Mouse (Mus musculus): ENCODE measurements at regions not wholly inside any gene's neighbourhood (a gene's known extent, or its start where the extent isn't known, plus 50 kb on each side); places are given as distances from the start of the nearest gene placed in this dataset.

DNA sequence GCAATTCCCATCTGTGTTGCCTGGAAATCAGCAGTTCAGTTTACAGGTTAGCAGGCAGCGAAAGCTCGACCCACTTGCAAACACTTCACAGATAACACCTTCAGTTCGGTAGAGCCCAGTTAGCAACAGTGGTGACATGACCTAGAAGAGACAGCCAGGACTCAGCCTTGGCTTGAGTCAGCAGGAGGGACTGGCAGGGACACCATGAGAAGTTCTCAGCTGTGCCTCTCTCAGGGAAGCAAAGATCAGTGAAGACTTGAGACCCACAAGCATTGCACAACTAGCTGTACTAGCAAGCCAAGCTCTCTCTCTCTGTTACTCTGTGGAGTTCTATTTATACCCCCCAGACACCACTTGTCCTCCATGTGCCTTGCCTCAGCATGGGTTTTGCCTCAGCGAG is 161.6 kb upstream of the Gk2 start:
- Histone ChIP-seq H3K4me2 (ENCODE audit: low read depth, low read length) (no peak overlapping the region), H3K27me3 (ENCODE audit: insufficient read depth, low read length) (no peaks in the 10 kb centered on the region), H3K4me1 (ENCODE audit: insufficient read depth) (no peaks in the 10 kb centered on the region), H3K9me3 (ENCODE audit: low read length) (no peaks in the 10 kb centered on the region), H3K4me3 (ENCODE audit: low read depth, low read length) (no peak overlapping the region), H3K27ac (ENCODE audit: low read depth) (no peak overlapping the region), H3K9ac (replicated peaks) (no peak overlapping the region), H3K36me3 (replicated peaks; ENCODE audit: insufficient read depth, low read length) (no peaks in the 10 kb centered on the region)
- 68% methylated on average over 4 of the region's 4 CpGs for WGBS (ENCODE audit: insufficient replicate concordance)
- no peak for DNase-seq
- ATAC-seq: no peak
- no peak for TF ChIP-seq CTCF (IDR thresholded peaks at IDR 0.05; ENCODE audit: low read depth)
- no peak for TF ChIP-seq EP300 (IDR thresholded peaks at IDR 0.05; ENCODE audit: low read depth)

DNA sequence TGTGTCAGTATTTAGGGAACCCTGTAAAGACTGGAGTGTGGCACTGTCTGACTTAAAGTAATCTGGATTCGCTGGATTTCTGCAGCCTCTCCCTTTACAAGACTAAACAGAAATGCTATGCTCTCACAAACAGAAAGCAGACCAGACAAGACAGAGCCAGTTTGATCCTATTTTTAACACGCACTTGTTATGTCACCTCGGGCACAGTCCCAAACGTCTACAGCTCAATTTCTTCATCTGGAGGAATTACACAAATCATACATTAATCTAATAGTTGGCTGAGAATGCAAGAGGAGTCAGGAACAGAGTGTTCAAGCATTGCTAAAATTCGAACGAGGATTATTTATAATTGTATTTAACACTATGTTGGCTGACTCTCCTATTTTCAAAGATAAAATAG is 145.4 kb upstream of the Gk2 start:
- Histone ChIP-seq H3K9ac (replicated peaks) (no peak overlapping the region), H3K4me1 (ENCODE audit: insufficient read depth) (no peaks in the 10 kb centered on the region), H3K27me3 (ENCODE audit: insufficient read depth, low read length) (no peaks in the 10 kb centered on the region), H3K9me3 (ENCODE audit: low read length) (no peaks in the 10 kb centered on the region), H3K4me3 (ENCODE audit: low read depth, low read length) (no peak overlapping the region), H3K27ac (ENCODE audit: low read depth) (no peak overlapping the region), H3K4me2 (ENCODE audit: low read depth, low read length) (no peak overlapping the region), H3K36me3 (replicated peaks; ENCODE audit: insufficient read depth, low read length) (no peaks in the 10 kb centered on the region)
- no peak for DNase-seq
- TF ChIP-seq EP300 (IDR thresholded peaks at IDR 0.05; ENCODE audit: low read depth) (no peak), CTCF (IDR thresholded peaks at IDR 0.05; ENCODE audit: low read depth) (no peak)
- ATAC-seq: no peak
- 66% methylated on average over 6 of the region's 6 CpGs for WGBS (ENCODE audit: insufficient replicate concordance)

DNA sequence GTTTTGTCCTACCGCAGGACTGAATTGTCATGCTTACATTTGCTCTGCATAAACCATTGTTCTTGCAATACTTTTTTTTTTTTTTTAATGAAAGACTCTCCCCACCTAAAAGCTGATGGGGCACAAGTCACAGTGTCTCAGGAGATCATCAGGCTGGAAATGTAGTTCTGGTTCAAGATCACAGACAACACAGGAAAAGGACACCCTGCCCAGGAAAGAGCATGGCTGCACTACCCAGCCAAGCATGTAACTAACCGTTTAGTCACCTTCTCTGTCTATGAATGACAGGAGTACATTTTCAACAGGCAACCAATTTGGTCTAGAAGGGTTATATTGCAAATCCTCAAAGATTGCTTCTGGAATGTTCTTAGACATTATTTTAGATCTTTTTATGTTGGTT is 144.6 kb upstream of the Gk2 start:
- Histone ChIP-seq H3K27ac (ENCODE audit: low read depth) (no peak overlapping the region), H3K36me3 (replicated peaks; ENCODE audit: insufficient read depth, low read length) (no peaks in the 10 kb centered on the region), H3K4me3 (ENCODE audit: low read depth, low read length) (no peak overlapping the region), H3K9ac (replicated peaks) (no peak overlapping the region), H3K4me2 (ENCODE audit: low read depth, low read length) (no peak overlapping the region), H3K9me3 (ENCODE audit: low read length) (no peaks in the 10 kb centered on the region), H3K4me1 (ENCODE audit: insufficient read depth) (no peaks in the 10 kb centered on the region), H3K27me3 (ENCODE audit: insufficient read depth, low read length) (no peaks in the 10 kb centered on the region)
- DNase-seq (no peak), ATAC-seq (no peak)
- no peak for TF ChIP-seq CTCF (IDR thresholded peaks at IDR 0.05; ENCODE audit: low read depth)
- no peak for TF ChIP-seq EP300 (IDR thresholded peaks at IDR 0.05; ENCODE audit: low read depth)
- 62% methylated on average over 2 of the region's 2 CpGs for WGBS (ENCODE audit: insufficient replicate concordance)

DNA sequence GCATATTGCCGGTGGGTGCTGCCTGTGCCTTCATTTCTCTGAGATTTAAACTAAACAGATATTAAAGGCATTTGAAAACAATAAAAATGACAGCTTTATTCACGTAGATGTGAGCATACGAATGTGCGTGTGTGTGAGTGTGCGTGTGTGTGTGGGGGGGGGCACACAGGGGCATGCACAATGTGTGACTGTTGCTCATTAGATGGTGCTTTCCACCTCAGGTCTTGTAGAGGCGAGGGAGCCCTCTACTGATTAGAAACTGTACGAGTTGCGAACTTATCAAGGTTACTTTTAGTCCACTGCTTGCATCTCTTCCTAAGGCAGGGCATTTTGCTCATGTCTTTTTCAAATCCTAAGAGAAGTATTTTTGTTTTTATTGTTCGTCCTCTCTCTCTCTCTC is 141.9 kb upstream of the Gk2 start:
- Histone ChIP-seq H3K9me3 (ENCODE audit: low read length) (no peaks in the 10 kb centered on the region), H3K27me3 (ENCODE audit: insufficient read depth, low read length) (no peaks in the 10 kb centered on the region), H3K27ac (ENCODE audit: low read depth) (no peak overlapping the region), H3K4me2 (ENCODE audit: low read depth, low read length) (no peak overlapping the region), H3K4me3 (ENCODE audit: low read depth, low read length) (no peak overlapping the region), H3K9ac (replicated peaks) (no peak overlapping the region), H3K4me1 (ENCODE audit: insufficient read depth) (no peaks in the 10 kb centered on the region), H3K36me3 (replicated peaks; ENCODE audit: insufficient read depth, low read length) (no peaks in the 10 kb centered on the region)
- ATAC-seq (no peak), DNase-seq (no peak)
- WGBS (ENCODE audit: insufficient replicate concordance): 72% methylated on average over 9 of the region's 9 CpGs
- TF ChIP-seq CTCF (IDR thresholded peaks at IDR 0.05; ENCODE audit: low read depth) (no peak), EP300 (IDR thresholded peaks at IDR 0.05; ENCODE audit: low read depth) (no peak)

DNA sequence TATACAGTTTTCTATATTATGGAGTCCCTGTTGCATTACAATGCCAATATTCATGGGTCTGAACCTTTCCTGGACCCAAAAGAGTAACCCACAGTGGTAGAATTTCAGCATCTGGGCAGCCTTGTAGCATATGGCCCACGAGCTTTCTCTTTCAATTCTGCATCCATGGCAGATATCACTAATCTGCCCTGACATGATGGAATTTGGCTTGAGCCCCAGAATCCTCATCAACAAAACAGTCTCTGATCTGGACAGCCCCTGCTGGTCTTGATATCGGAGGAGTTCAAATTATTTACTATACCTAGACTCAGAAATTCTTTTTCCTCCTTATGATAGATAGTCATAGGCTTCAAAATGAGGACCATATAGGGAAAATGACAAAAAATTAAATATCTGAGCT is 139.1 kb upstream of the Gk2 start:
- no peaks in the 10 kb centered on the region for H3K36me3 ChIP-seq (replicated peaks; ENCODE audit: insufficient read depth, low read length)
- no peaks in the 10 kb centered on the region for H3K27me3 ChIP-seq (ENCODE audit: insufficient read depth, low read length)
- DNase-seq: no peak
- no peak for TF ChIP-seq EP300 (IDR thresholded peaks at IDR 0.05; ENCODE audit: low read depth)
- TF ChIP-seq CTCF (IDR thresholded peaks at IDR 0.05; ENCODE audit: low read depth): no peak
- no peak overlapping the region for H3K27ac ChIP-seq (ENCODE audit: low read depth)
- 66% methylated on average over 2 of the region's 2 CpGs for WGBS (ENCODE audit: insufficient replicate concordance)
- no peak overlapping the region for H3K9ac ChIP-seq (replicated peaks)
- no peak overlapping the region for H3K4me3 ChIP-seq (ENCODE audit: low read depth, low read length)
- ATAC-seq: no peak
- H3K4me1 ChIP-seq (ENCODE audit: insufficient read depth): no peaks in the 10 kb centered on the region
- no peak overlapping the region for H3K4me2 ChIP-seq (ENCODE audit: low read depth, low read length)
- no peaks in the 10 kb centered on the region for H3K9me3 ChIP-seq (ENCODE audit: low read length)

DNA sequence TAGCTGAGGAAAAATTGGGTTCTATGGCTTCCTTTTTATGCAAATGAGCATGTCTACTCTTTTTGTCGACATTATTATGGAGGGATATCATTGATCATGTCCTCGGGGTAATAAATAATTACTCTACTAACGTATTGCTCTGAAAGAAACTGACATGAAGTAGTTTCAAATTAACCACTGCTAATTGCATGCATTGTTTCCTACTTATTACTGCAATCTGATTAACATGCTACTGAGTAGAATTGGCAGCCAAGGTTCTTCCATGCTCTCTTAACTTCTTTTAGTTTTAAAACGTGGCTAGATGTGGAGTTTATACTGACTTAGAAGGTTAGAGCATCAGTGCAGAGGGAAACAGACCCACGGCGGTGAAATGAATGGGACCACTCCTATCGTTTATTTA is 137.3 kb upstream of the Gk2 start:
- no peak for TF ChIP-seq EP300 (IDR thresholded peaks at IDR 0.05; ENCODE audit: low read depth)
- no peak for TF ChIP-seq CTCF (IDR thresholded peaks at IDR 0.05; ENCODE audit: low read depth)
- H3K4me1 ChIP-seq (ENCODE audit: insufficient read depth): no peaks in the 10 kb centered on the region
- DNase-seq (no peak), ATAC-seq (no peak)
- H3K4me2 ChIP-seq (ENCODE audit: low read depth, low read length): no peak overlapping the region
- no peak overlapping the region for H3K4me3 ChIP-seq (ENCODE audit: low read depth, low read length)
- H3K27me3 ChIP-seq (ENCODE audit: insufficient read depth, low read length): no peaks in the 10 kb centered on the region
- H3K36me3 ChIP-seq (replicated peaks; ENCODE audit: insufficient read depth, low read length): no peaks in the 10 kb centered on the region
- H3K9ac ChIP-seq (replicated peaks): no peak overlapping the region
- WGBS (ENCODE audit: insufficient replicate concordance): 70% methylated on average over 7 of the region's 7 CpGs
- no peak overlapping the region for H3K27ac ChIP-seq (ENCODE audit: low read depth)
- H3K9me3 ChIP-seq (ENCODE audit: low read length): no peaks in the 10 kb centered on the region

DNA sequence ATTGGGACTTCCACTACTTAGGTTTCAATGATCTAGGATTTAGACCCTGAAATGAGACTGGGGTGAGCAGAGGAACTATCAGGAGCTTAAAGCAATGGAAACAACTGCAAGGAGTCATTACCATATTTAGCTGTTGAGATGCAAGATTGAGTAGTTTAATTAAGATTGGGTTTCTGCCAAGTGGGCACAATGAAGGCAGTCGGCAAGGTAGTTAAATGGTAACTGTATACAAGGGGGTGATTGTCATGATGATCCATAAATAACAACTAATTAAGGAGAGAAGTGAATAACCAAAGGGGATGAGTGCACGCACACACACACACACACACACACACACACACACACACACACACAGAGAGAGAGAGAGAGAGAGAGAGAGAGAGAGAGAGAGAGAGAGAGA is 125.7 kb upstream of the Gk2 start:
- no peak for ATAC-seq
- 90% methylated on average over 2 of the region's 2 CpGs for WGBS (ENCODE audit: insufficient replicate concordance)
- TF ChIP-seq EP300 (IDR thresholded peaks at IDR 0.05; ENCODE audit: low read depth) (no peak), CTCF (IDR thresholded peaks at IDR 0.05; ENCODE audit: low read depth) (no peak)

More for the DNA sequence above, 125.7 kb upstream of the Gk2 start:
- Histone ChIP-seq H3K4me3 (ENCODE audit: low read depth, low read length) (no peak overlapping the region), H3K9me3 (ENCODE audit: low read length) (no peaks in the 10 kb centered on the region), H3K27ac (ENCODE audit: low read depth) (no peak overlapping the region), H3K4me1 (ENCODE audit: insufficient read depth) (no peaks in the 10 kb centered on the region), H3K9ac (replicated peaks) (no peak overlapping the region), H3K36me3 (replicated peaks; ENCODE audit: insufficient read depth, low read length) (no peaks in the 10 kb centered on the region), H3K4me2 (ENCODE audit: low read depth, low read length) (no peak overlapping the region), H3K27me3 (ENCODE audit: insufficient read depth, low read length) (no peaks in the 10 kb centered on the region)
- no peak for DNase-seq

Measured in liver, postnatal 0 days (tissue).